Mouse (Mus musculus) liver, embryonic 14 days (tissue): Measurements from ENCODE around the gene Pxdc1. TPM values are rescaled to one million over a fixed set of nuclear protein-coding genes. Genes with fewer than 3 reads are reported as not detected.

Experiments
- polyA plus RNA-seq: library from polyadenylated mRNA; depleted of rRNA; stranded (reverse); fragments of >200 nt; gene quantifications from 2 replicates; pipeline ENCODE4 v1.2.3, GENCODE M21; 2012; rRNA removed

Pxdc1 gene
- 8.6 and 9.8 TPM in 2 replicates for polyA plus RNA-seq

DNA sequence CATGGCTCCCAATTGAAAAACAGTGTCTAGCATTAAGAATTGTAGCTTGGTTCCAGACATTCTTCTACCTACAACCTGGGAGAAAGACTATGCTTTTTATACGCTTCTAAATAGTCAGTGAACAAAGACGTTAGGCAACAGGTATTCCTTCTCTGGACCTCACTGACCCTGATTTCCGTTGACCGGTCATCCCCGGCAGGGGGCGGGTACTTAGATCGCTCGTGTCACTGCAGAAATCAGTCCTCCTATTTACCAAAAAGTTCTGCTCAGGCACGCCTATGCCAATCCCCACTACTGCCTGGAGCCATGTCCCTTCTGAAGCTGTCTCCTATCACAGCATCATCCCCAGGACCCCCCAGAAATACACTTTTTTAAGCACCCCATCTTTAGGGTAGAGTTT is at the start of gene Pxdc1:
Pxdc1 (minus strand) TSS at position 96 of the 400 bp plus-strand sequence.

Other genes starting within 250 kb of the Pxdc1 start
- gene Fam50b, start 81.4 kb upstream of the Pxdc1 start, polyA plus RNA-seq, result 0.02 TPM in 2 replicates
- 56.2 and 57.3 TPM in 2 replicates for gene Prpf4b, start 221.8 kb upstream of the Pxdc1 start, polyA plus RNA-seq